Mouse (Mus musculus): ENCODE data around the gene Efemp1. TPM values are rescaled to one million over a fixed set of nuclear protein-coding genes. Genes with fewer than 3 reads are reported as not detected.

Efemp1 gene
- total RNA-seq (2015; ENCODE audit: low replicate concordance) = not detected in 2 replicates
- not detected in 2 replicates for total RNA-seq (2017; ENCODE audit: low replicate concordance)

GRCm38 (mm10) chr11:28853102-28853800 lies at the start of gene Efemp1:
Gene Efemp1 (plus strand): TSS chr11:28853204.
- no peak for ATAC-seq (replicated peaks; ENCODE audit: low FRiP score, poor library complexity, severe bottlenecking)

GRCm38 (mm10) chr11:28808685-28809084 lies 44.3 kb upstream of the Efemp1 start:
- ATAC-seq (replicated peaks; ENCODE audit: low FRiP score, poor library complexity, severe bottlenecking) = no peak

GRCm38 (mm10) chr11:28811874-28812273 lies 41.1 kb upstream of the Efemp1 start:
- no peak for ATAC-seq (replicated peaks; ENCODE audit: low FRiP score, poor library complexity, severe bottlenecking)

DNA sequence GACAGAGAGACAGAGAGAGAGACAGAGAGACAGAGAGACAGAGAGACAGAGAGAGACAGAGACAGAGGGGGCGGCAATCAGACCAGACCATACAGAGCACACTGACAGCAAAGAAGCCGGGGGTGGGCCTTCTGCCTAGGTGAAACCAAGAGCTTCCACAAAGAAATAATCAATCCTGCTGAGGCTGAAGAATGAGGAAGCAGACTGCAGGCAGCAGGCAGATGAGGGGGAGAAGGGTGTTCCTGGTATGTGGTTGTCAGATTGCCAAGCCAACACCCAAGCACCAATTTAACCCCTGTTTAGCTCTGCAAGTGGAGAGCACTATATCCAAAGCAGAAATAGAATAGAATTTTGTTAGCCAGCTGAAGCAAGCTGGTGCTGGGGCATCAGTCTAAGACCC lies 40.4 kb upstream of the Efemp1 start:
- ATAC-seq (replicated peaks; ENCODE audit: low FRiP score, poor library complexity, severe bottlenecking) = no peak

- ATAC-seq (replicated peaks; ENCODE audit: low FRiP score, poor library complexity, severe bottlenecking) = no peak
These were observed 35.6 kb upstream of the Efemp1 start for GRCm38 (mm10) chr11:28817405-28817804.

DNA sequence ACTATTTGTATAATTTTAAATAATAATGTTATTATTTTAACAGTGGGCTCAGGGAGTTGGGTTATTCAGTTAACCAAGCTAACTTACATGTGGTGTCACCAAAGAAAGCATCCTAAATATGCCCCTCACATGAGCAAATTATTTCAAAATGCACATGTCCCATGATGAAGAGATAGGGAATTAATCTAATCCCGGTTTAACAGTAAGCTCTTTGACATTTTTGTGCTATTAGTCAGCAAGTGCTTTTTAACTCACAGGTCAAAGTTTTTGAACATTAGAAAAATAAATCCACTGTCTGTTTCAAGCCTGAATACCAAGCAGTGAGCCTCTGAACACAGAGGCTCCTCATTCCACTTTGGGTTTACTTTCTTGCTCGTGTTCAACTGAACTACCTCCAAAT lies 26.1 kb upstream of the Efemp1 start:
- ATAC-seq (replicated peaks; ENCODE audit: low FRiP score, poor library complexity, severe bottlenecking) = no peak

GRCm38 (mm10) chr11:28833809-28834208 lies 19.2 kb upstream of the Efemp1 start:
- no peak for ATAC-seq (replicated peaks; ENCODE audit: low FRiP score, poor library complexity, severe bottlenecking)

DNA sequence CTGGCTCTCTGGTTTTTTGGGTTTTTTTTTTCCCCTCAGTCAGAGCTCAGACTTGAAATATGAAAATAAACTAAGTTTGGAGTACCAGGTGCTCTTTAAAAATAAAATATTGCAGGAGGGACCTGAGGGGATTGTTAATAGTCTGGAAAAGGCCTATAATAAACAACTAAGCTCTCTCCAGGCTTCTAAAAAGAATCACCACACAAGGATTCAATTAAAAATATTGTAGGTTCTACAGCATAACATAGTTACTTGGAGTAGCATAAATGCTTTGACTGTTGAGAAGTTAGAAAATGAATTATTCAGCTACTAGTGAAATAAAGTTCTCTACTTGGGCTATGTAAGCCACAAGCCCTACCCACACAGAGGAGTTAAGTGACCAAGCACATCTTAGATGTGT lies 17.9 kb upstream of the Efemp1 start:
- ATAC-seq (replicated peaks; ENCODE audit: low FRiP score, poor library complexity, severe bottlenecking) = no peak

- no peak for ATAC-seq (replicated peaks; ENCODE audit: low FRiP score, poor library complexity, severe bottlenecking)
These were observed 3.2 kb upstream of the Efemp1 start for GRCm38 (mm10) chr11:28849841-28850240.

GRCm38 (mm10) chr11:28851645-28852044 lies 1.4 kb upstream of the Efemp1 start:
- ATAC-seq (replicated peaks; ENCODE audit: low FRiP score, poor library complexity, severe bottlenecking) = no peak

GRCm38 (mm10) chr11:28852361-28852919 lies 564 bp upstream of the Efemp1 start:
- ATAC-seq (replicated peaks; ENCODE audit: low FRiP score, poor library complexity, severe bottlenecking) = no peak

- no peak for ATAC-seq (replicated peaks; ENCODE audit: low FRiP score, poor library complexity, severe bottlenecking)
These were observed 6.1 kb downstream of the Efemp1 start for GRCm38 (mm10) chr11:28859125-28859524.

- no peak for ATAC-seq (replicated peaks; ENCODE audit: low FRiP score, poor library complexity, severe bottlenecking)
These were observed 16.1 kb downstream of the Efemp1 start for GRCm38 (mm10) chr11:28869129-28869528.

DNA sequence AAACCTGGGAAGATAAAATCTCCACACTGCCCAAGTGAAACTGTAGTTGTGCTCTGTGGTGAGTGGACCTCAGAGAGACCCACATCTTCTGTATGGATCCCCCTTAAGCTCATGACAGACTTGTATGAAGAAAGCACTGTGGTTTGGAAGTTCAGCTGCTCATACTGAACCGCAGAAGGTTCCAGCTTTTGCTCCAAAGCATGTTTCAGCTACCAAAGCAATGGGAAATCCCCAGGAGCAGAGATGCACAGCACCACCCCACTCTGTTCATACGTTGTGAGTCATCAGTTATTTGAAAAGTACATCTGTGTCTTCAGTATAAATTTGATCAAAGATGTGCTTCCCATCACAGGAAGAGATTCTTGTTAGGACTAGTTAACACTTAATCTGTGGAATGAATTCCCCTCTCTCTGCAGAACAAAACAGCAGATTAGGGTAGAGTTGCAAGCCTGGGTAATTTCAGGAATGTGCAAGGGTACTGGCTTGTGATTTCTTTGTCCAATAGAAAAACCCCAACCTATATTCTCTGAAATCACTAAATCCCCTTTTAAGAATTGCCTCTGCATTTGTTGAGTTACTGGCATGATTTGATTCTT lies 28.5 kb downstream of the Efemp1 start:
- ATAC-seq (replicated peaks; ENCODE audit: low FRiP score, poor library complexity, severe bottlenecking) = no peak

- ATAC-seq (replicated peaks; ENCODE audit: low FRiP score, poor library complexity, severe bottlenecking) = no peak
These were observed 30.1 kb downstream of the Efemp1 start for GRCm38 (mm10) chr11:28883106-28883505.

- no peak for ATAC-seq (replicated peaks; ENCODE audit: low FRiP score, poor library complexity, severe bottlenecking)
These were observed 36.5 kb downstream of the Efemp1 start for GRCm38 (mm10) chr11:28889538-28889937.

- ATAC-seq (replicated peaks; ENCODE audit: low FRiP score, poor library complexity, severe bottlenecking) = no peak
These were observed 38.5 kb downstream of the Efemp1 start for GRCm38 (mm10) chr11:28891515-28891914.

DNA sequence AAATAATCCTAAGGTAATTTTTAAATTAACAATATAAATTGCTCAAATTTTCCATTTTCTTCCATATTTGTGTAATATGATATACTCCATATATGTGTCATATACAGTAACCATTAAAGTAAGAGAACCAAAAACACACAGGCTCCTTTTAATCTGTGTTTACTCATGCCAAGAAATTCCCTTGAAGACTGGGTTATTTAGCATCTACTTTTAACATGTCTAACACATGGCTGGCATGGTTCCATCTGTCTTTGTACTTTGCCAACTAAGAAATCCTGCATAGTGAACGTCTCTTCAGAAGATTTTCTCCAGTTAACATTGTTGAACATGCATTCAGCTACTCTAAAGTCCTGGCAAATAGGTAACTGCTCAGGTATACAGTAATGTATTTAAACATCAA lies 46.4 kb downstream of the Efemp1 start:
- no peak for ATAC-seq (replicated peaks; ENCODE audit: low FRiP score, poor library complexity, severe bottlenecking)

DNA sequence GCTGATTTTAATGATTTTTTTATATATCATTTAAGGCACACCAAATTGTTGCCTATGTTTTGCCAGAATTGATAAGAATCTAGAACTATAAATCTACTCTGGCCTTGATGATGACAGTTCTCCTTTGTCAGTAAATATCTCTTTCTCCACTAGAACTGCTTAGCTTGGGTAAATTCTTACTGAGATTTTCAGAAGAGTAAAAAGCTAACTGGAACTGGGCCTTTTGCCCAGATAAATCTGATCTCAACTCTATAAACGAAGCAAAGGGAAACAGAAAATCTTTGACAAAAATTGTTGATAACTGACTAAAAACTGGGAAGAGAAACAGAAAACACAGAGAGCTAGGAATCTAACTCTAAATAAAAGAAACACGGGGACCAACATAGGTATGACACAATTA lies 51.6 kb downstream of the Efemp1 start:
- ATAC-seq (replicated peaks; ENCODE audit: low FRiP score, poor library complexity, severe bottlenecking) = no peak

- ATAC-seq (replicated peaks; ENCODE audit: low FRiP score, poor library complexity, severe bottlenecking) = no peak
These were observed 53.3 kb downstream of the Efemp1 start for GRCm38 (mm10) chr11:28906288-28906687.

- ATAC-seq (replicated peaks; ENCODE audit: low FRiP score, poor library complexity, severe bottlenecking) = no peak
These were observed 56.0 kb downstream of the Efemp1 start for GRCm38 (mm10) chr11:28908908-28909545.

Data from erythroblast, adult 5-6 weeks (primary cell).